Mouse (Mus musculus) erythroblast, embryonic 14.5 days (primary cell): Measurements from ENCODE around the gene Srsf3. TPM values are rescaled to one million over a fixed set of nuclear protein-coding genes. Genes with fewer than 3 reads are reported as not detected.
"Not testable (repeated sequence)": the region's sequence is repeated elsewhere in the genome, so short reads cannot be mapped to it uniquely, and the experiment has no call there.

Source experiments
- H3K27me3 ChIP-seq: 2 replicates; pipeline ENCODE4 v1.6.1; 2012; ENCODE audit warnings: inconsistent platforms; ENCODE audit not compliant: control insufficient read depth
- H3K36me3 ChIP-seq: 2 replicates; pipeline ENCODE4 v1.6.1; 2012; ENCODE audit warnings: mild to moderate bottlenecking, inconsistent platforms; ENCODE audit not compliant: control insufficient read depth
- H3K4me1 ChIP-seq: 2 replicates; pipeline ENCODE4 v1.6.1; 2012; ENCODE audit warnings: inconsistent platforms; ENCODE audit not compliant: control insufficient read depth
- H3K4me3 ChIP-seq: replicated peaks from 2 replicates; pipeline ENCODE3; 2012; ENCODE audit warnings: moderate library complexity, mild to moderate bottlenecking, inconsistent platforms
- H3K9me3 ChIP-seq: 2 replicates; pipeline ENCODE4 v1.6.1; 2012; ENCODE audit warnings: low read length, inconsistent platforms, mixed read lengths; ENCODE audit not compliant: control insufficient read depth
- GATA1 ChIP-seq: IDR thresholded peaks from 2 replicates; pipeline ENCODE4 v1.6.1; 2012; ENCODE audit warnings: low read length, inconsistent platforms, mixed read lengths
- TAL1 ChIP-seq: IDR thresholded peaks from 3 replicates; pipeline ENCODE4 v1.6.1; 2012; ENCODE audit warnings: low read length, inconsistent platforms, mixed read lengths
- polyA plus RNA-seq: library from polyadenylated mRNA; stranded (reverse); fragments of >175 nt; gene quantifications from 2 replicates; pipeline ENCODE4 v1.2.3, GENCODE M21; 2012

Gene Srsf3
- polyA plus RNA-seq, 1 experiment, result 3.2 TPM

DNA sequence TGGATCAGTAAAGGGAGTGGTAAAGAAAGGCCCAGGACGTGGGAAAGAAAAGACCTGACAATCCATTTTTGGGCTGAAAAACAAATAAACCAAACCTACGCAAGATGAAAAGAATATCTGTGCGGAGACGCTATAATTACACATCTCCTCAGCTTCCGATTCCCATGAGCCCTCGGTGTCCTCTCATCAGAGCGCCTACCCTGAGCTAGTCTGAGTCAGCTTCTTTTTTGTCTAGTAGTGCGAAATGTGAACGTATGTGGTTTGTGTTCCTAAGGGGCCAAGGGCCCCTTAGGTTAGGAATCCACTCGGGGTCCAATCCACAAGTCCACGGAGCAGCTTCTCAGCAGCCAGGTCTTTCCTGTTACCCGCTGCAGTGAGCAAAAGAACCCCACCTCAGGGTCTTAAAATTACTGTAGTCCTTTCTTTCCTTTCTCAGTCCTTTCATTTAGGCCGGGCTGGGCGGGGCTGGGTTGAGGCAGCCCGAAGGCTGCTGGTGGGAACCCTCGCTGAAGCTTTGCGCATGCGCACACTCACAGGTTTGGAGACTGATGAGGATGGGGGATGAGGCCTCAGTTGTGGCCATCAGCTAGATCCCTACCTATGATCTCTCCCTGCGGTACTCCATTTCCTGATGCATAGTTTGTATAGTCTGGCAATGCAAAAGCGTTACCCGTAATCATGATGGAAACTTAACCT, 33.0 kb downstream of the Srsf3 start:
- no peaks in the 10 kb centered on the region for H3K4me1 ChIP-seq
- no peaks in the 10 kb centered on the region; the same call in 1 of the 2 replicates for H3K27me3 ChIP-seq
- H3K4me3 ChIP-seq, result no peak overlapping the region
- no peaks in the 10 kb centered on the region for H3K9me3 ChIP-seq
- H3K36me3 ChIP-seq, result no peaks in the 10 kb centered on the region
- TF ChIP-seq GATA1 (no peak), TAL1 (no peak)

DNA sequence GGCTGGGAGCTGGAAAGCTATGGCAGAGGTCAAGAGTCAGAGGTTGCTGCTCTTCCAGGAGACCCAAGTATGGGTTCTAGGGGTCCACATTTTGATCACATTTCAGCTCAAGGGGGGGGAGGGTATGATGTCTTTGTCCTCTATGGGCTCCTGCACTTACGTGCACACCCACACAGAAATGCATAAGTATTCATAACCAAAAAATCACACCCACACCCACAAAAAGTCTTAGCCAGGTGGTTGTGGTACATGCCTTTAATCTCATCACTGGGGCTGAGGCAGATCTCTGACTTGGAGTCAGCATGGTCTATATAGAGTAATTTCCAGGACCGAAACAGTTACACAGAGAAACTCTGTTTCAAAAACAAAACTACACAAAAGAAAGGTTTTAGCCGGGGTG, 33.5 kb downstream of the Srsf3 start:
- no peaks in the 10 kb centered on the region for H3K4me1 ChIP-seq
- TF ChIP-seq TAL1 (no peak), GATA1 (no peak)
- no peak overlapping the region for H3K4me3 ChIP-seq
- no peaks in the 10 kb centered on the region for H3K36me3 ChIP-seq
- peaks cover 2% of the 10 kb centered on the region for H3K27me3 ChIP-seq
- H3K9me3 ChIP-seq, result no peaks in the 10 kb centered on the region

DNA sequence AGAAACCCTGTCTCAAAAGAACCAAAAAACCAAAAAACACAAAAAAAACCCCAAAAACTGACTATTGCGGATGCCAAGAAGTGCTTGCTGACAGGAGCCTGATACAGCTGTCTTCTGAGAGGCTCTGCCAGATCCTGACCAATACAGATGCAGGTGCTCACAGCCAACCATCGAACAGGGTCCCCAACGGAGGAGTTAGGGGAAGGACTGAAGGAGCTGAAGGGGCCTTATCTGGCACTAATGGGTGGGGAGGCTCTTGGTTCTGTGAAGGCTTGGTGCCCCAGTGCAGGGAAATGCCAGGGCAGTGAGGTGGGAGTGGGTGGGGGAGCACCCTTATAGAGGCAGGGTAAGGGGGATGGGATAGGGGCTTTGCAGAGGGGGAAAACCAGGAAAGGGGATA, 35.0 kb downstream of the Srsf3 start:
- H3K4me3 ChIP-seq, H3K27me3 ChIP-seq, H3K9me3 ChIP-seq, H3K4me1 ChIP-seq, H3K36me3 ChIP-seq: not testable (repeated sequence)

DNA sequence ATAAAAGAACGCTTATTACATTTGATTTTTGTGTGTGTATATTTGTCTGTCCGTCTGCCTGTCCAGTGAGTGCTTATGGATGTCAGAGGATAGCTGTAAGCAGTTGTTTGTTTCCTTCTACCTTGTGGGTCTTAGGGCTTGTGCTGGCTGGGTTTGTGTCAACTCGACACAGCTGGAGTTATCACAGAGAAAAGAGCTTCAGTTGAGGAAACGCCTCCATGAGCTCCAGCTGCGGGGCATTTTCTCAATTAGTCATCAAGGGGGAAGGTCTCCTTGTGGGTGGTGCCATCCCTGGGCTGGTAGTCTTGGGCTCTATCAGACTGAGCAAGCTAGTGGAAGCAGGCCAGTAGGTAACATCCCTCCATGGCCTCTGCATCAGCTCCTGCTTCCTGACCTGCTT, 35.4 kb downstream of the Srsf3 start:
- no peak for TF ChIP-seq GATA1
- no peak for TF ChIP-seq TAL1
- Histone ChIP-seq H3K9me3 (no peaks in the 10 kb centered on the region), H3K36me3 (no peaks in the 10 kb centered on the region), H3K4me1 (no peaks in the 10 kb centered on the region), H3K4me3 (no peak overlapping the region), H3K27me3 (peaks cover 7% of the 10 kb centered on the region)

DNA sequence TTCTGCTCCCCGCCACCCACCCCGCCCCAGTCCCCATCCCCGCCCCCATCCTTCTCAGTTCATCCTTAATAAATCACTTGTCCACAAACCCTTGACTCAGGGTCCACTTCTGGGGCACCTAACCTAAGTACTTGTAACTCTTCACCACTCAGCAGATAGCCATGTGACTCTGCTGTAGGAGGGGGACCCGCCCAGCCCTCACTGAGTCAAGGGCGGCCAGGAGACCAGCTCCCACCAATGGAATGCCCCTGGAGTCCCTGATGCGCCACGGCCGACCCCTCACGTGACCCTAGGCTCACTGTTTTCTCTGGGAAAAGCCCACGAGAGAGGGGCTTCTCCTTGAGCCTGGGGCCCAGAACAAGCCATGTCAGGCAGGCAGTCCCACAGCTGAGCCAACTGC, 36.6 kb downstream of the Srsf3 start:
- H3K4me3 ChIP-seq, result no peak overlapping the region
- no peaks in the 10 kb centered on the region for H3K9me3 ChIP-seq
- H3K4me1 ChIP-seq, result no peaks in the 10 kb centered on the region
- TF ChIP-seq GATA1 (no peak), TAL1 (no peak)
- H3K36me3 ChIP-seq, result no peaks in the 10 kb centered on the region
- peaks cover 16% of the 10 kb centered on the region for H3K27me3 ChIP-seq

DNA sequence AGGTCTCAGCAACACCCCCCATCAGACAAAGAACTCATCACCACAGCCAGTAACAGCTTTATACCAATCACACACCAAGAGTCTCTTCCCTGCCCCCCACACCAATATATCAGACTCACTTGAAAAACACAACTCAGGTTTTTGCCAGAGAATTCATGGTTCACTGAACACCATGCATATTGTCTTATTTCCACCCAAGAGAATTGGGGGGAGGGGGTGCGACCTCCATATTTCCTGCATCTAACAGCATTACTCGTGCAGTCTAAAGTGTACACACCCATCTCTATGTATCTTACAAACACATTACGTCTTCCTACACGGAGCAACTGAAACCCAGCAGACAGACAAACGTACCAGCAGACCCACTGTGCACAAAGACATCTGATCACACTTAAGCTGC, 39.4 kb downstream of the Srsf3 start:
- H3K27me3 ChIP-seq, result peaks cover 33% of the 10 kb centered on the region
- H3K9me3 ChIP-seq, result no peaks in the 10 kb centered on the region
- no peaks in the 10 kb centered on the region for H3K36me3 ChIP-seq
- TF ChIP-seq TAL1 (no peak), GATA1 (no peak)
- no peak overlapping the region for H3K4me3 ChIP-seq
- no peaks in the 10 kb centered on the region for H3K4me1 ChIP-seq

DNA sequence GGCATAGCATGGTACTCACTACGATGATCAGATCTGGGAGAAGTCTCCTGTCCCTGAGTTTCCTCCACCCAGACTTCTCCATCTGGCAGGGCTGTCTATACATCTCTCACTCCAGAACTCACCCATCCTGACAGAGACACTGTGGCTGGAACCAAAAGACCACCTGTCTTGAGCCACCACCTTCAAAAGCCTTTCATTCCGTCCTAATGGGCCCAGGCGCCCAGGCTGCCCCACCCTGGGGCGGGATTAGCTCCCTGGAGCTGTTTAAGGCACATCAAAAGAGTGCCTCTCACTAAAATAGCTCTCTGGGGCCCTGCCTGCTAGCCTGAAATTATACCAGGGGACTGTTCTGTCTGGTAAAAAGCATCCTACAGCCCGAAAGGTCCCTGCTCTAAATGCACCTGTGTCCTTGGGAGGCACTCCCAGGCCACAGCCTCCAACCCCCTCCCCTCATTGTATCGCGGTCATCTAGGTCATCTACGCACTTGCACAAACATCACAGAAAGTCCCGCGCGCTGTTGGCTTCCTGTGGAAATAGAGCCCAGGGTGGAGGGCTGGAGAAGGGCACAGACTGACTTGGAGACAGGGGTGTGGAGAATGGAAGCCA, 40.4 kb downstream of the Srsf3 start:
- peaks cover 41% of the 10 kb centered on the region for H3K27me3 ChIP-seq
- no peak overlapping the region for H3K4me3 ChIP-seq
- H3K9me3 ChIP-seq, result no peaks in the 10 kb centered on the region
- no peak for TF ChIP-seq TAL1
- TF ChIP-seq GATA1, result no peak
- H3K4me1 ChIP-seq, result no peaks in the 10 kb centered on the region
- H3K36me3 ChIP-seq, result no peaks in the 10 kb centered on the region

DNA sequence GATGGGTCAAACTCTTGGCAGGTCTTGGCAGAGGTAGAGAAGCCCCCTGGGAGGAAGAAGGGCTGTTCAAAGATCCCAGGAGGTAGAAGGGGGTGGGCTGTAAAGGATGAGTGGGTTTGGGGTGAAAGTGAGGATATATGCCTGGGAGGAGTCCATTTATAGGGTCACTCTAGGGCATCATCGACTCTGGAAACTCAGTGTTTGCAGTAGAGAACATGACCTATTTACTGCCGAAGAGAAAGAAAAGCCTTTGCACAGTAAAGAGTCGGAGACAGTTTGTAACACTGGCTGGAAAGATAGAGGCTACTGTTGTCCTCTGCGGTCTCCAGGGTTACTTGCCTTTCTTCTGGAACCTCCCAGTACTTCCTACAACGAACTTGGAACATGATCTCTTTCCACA, 40.9 kb downstream of the Srsf3 start:
- Histone ChIP-seq H3K4me3 (no peak overlapping the region), H3K4me1 (no peaks in the 10 kb centered on the region; the same call in 1 of the 2 replicates), H3K9me3 (no peaks in the 10 kb centered on the region), H3K27me3 (peaks cover 46% of the 10 kb centered on the region), H3K36me3 (no peaks in the 10 kb centered on the region)
- TF ChIP-seq GATA1, result no peak
- no peak for TF ChIP-seq TAL1

DNA sequence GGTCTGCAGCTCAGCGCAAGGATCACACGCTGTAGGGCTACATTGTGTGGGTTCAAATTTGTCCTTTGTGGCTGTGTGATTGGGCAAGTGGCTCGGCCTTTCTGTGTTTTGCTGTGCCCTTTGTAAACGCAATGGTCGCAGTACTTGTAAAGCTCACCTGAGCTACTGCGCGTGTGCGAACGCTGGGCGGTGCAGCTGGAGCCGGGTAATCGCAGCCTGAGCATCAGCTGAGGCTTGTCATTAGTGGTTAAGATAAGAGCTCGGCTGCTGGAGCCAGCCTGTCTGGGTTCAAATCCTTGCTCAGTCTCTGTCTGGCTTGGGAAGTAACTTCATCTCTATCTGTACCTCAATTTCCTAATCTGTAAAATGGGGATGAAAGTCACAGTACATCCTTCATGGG, 41.7 kb downstream of the Srsf3 start:
- peaks cover 5% of the 10 kb centered on the region for H3K4me1 ChIP-seq
- TF ChIP-seq TAL1 (no peak), GATA1 (no peak)
- H3K4me3 ChIP-seq, result no peak overlapping the region
- no peaks in the 10 kb centered on the region for H3K36me3 ChIP-seq
- peaks cover 54% of the 10 kb centered on the region for H3K27me3 ChIP-seq
- H3K9me3 ChIP-seq, result no peaks in the 10 kb centered on the region

DNA sequence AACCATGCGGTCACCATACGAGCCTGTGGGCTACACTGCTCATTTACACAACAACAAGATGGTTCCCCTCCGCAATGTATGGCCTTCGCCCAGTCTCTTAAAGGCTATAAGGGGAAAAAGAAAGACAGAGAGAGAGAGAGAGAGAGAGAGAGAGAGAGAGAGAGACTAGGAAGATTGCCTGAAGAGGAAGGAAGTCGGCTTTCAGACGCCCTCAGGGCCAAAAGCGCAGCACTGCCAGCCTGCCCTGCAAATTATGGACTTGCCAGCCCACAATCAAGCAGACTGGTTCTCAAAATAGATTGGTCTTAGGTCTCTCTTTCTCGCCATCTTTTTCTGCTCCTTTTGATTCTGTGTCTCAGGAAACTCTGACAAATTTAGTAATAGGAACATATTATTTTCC, 43.8 kb downstream of the Srsf3 start:
- TF ChIP-seq TAL1 (no peak), GATA1 (no peak)
- Histone ChIP-seq H3K4me3 (no peak overlapping the region), H3K4me1 (peaks cover 11% of the 10 kb centered on the region), H3K9me3 (no peaks in the 10 kb centered on the region), H3K27me3 (peaks cover 71% of the 10 kb centered on the region), H3K36me3 (no peaks in the 10 kb centered on the region)
